Mouse (Mus musculus) lung, adult 2 months (tissue): Measurements from ENCODE around the gene Serhl.

Source experiments
- CTCF ChIP-seq: fragments of 200-500 bp; IDR thresholded peaks from 2 replicates; pipeline ENCODE4 v1.5.1; 2011; ENCODE audit warnings: mild to moderate bottlenecking, low read length, control low read depth; ENCODE audit not compliant: insufficient read depth
- POLR2A ChIP-seq: fragments of 200-500 bp; IDR thresholded peaks from 2 replicates; pipeline ENCODE4 v1.6.1; 2011; ENCODE audit warnings: low read depth, mild to moderate bottlenecking, control low read depth, low read length, borderline replicate concordance; ENCODE audit errors: extremely low read depth

DNA sequence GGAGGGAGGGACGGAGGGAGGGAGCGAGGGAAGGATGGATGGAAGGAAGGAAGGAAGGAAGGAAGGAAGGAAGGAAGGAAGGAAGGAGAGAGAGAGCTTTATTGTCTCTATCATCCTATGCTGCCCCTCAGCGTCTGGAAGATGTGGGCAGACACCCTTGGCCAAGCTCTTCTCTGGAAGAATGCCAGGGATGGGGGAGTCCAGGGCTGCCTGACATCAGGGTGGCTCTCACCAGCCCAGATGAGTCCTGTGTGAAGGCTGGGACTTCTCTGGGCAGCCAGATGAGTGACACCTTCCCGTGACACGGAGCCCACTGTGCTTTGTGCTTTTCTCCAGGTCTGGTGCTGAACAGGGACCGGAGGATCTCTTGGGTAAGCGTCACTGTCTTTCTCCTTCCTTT lies 22.6 kb downstream of the Serhl start:
- TF ChIP-seq CTCF (no peak), POLR2A (no peak)
